Mouse (Mus musculus) MEL (cell line): ENCODE results near the gene Brd7. TPM values are rescaled to one million over a fixed set of nuclear protein-coding genes. Genes with fewer than 3 reads are reported as not detected.
A peak's percentile ranks its signal among the peaks of the same experiment; 100 is the strongest.

ENCODE experiments used
- DNase-seq: peaks from one replicate; pipeline ENCODE4 v3.0.0; 2011; ENCODE audit warnings: low read depth, low spot score
- H3K27ac ChIP-seq: 2 replicates; pipeline ENCODE4 v1.5.1; 2012; ENCODE audit warnings: low read depth, mild to moderate bottlenecking, control low read depth, low read length, moderate library complexity; ENCODE audit not compliant: control insufficient read depth
- H3K27me3 ChIP-seq, 2 experiments: fragments of 150-350 bp in 1 of 2; sonication (generic) in 1 of 2; 2 replicates each; pipeline ENCODE4 v1.6.1; 2012; ENCODE audit warnings: low read length in 2 of 2, mild to moderate bottlenecking in 2 of 2, improper control_type of control experiment in 1 of 2, moderate library complexity in 1 of 2; ENCODE audit not compliant: insufficient read depth in 2 of 2, control insufficient read depth in 1 of 2
- H3K36me3 ChIP-seq, 2 experiments: 2 replicates each; pipeline ENCODE4 v1.6.1; 2012 to 2014; ENCODE audit warnings: low read length in 2 of 2, improper control_type of control experiment in 1 of 2, inconsistent platforms in 1 of 2, mild to moderate bottlenecking in 1 of 2; ENCODE audit not compliant: insufficient read depth in 2 of 2, control insufficient read depth in 1 of 2
- H3K4me1 ChIP-seq, 2 experiments: fragments of 150-350 bp in 1 of 2; sonication (generic) in 1 of 2; 2 replicates each; pipeline ENCODE4 v1.6.1; 2012; ENCODE audit warnings: low read length in 2 of 2, improper control_type of control experiment in 1 of 2, mild to moderate bottlenecking in 1 of 2; ENCODE audit not compliant: insufficient read depth in 2 of 2, control insufficient read depth in 1 of 2
- H3K4me3 ChIP-seq, 2 experiments: fragments of 150-350 bp in 1 of 2; sonication (generic) in 1 of 2; 2 replicates each; pipeline ENCODE4 v1.5.1; 2012; ENCODE audit warnings: low read depth in 2 of 2, low read length in 2 of 2, mild to moderate bottlenecking in 2 of 2, moderate library complexity in 2 of 2, control low read depth in 1 of 2, improper control_type of control experiment in 1 of 2; ENCODE audit not compliant: control insufficient read depth in 1 of 2, insufficient read depth in 1 of 2
- H3K79me2 ChIP-seq: 2 replicates; pipeline ENCODE4 v1.6.1; 2012; ENCODE audit warnings: mild to moderate bottlenecking, low read length, moderate library complexity; ENCODE audit not compliant: control insufficient read depth, poor library complexity, insufficient read depth
- H3K9ac ChIP-seq: 2 replicates; pipeline ENCODE4 v1.6.1; 2012; ENCODE audit warnings: low read depth, mild to moderate bottlenecking, control low read depth, low read length, moderate library complexity; ENCODE audit not compliant: control insufficient read depth, poor library complexity, severe bottlenecking
- H3K9me3 ChIP-seq: fragments of 150-350 bp; sonication (generic); replicated peaks from 2 replicates; pipeline ENCODE4 v1.6.1; 2012; ENCODE audit warnings: mild to moderate bottlenecking, low read length, improper control_type of control experiment, moderate library complexity; ENCODE audit not compliant: insufficient read depth
- BHLHE40 ChIP-seq: IDR thresholded peaks from 2 replicates; pipeline ENCODE4 v1.6.1; 2012; ENCODE audit warnings: low read depth, mild to moderate bottlenecking, inconsistent platforms, low read length, improper control_type of control experiment, borderline replicate concordance
- CTCF ChIP-seq, 3 experiments: IDR thresholded peaks in 2 of 3; conservative IDR thresholded peaks in 1 of 3; 2 replicates each; pipeline ENCODE4 v1.5.1; 2011 to 2012; ENCODE audit warnings: low read length in 3 of 3, low read depth in 2 of 3, mild to moderate bottlenecking in 2 of 3, improper control_type of control experiment in 1 of 3, inconsistent platforms in 1 of 3, mixed read lengths in 1 of 3, moderate library complexity in 1 of 3; ENCODE audit not compliant: control insufficient read depth in 1 of 3, insufficient read depth in 1 of 3, poor library complexity in 1 of 3, severe bottlenecking in 1 of 3
- E2F4 ChIP-seq: IDR thresholded peaks from 2 replicates; pipeline ENCODE4 v1.6.1; 2011; ENCODE audit warnings: low read depth, low read length, improper control_type of control experiment, borderline replicate concordance
- EP300 ChIP-seq, 2 experiments: IDR thresholded peaks; 2 replicates each; pipeline ENCODE4 v1.6.1; 2011; ENCODE audit warnings: improper control_type of control experiment in 2 of 2, low read length in 2 of 2, low read depth in 1 of 2, mild to moderate bottlenecking in 1 of 2
- GABPA ChIP-seq: IDR thresholded peaks from 2 replicates; pipeline ENCODE4 v1.6.1; 2012; ENCODE audit warnings: low read depth, mild to moderate bottlenecking, inconsistent platforms, low read length, improper control_type of control experiment, moderate library complexity
- HCFC1 ChIP-seq: IDR thresholded peaks from 2 replicates; pipeline ENCODE4 v1.6.1; 2012; ENCODE audit warnings: low read depth, mild to moderate bottlenecking, inconsistent platforms, low read length, improper control_type of control experiment, moderate library complexity
- MAFK ChIP-seq: IDR thresholded peaks from 2 replicates; pipeline ENCODE4 v1.6.1; 2011; ENCODE audit warnings: low read depth, mild to moderate bottlenecking, low read length, improper control_type of control experiment, borderline replicate concordance
- POLR2AphosphoS2 ChIP-seq: IDR thresholded peaks from 2 replicates; pipeline ENCODE4 v1.6.1; 2011; ENCODE audit warnings: low read length, improper control_type of control experiment
- RCOR1 ChIP-seq: IDR thresholded peaks from 2 replicates; pipeline ENCODE4 v1.6.1; 2012; ENCODE audit warnings: low read depth, mild to moderate bottlenecking, inconsistent platforms, low read length, improper control_type of control experiment
- SMC3 ChIP-seq: IDR thresholded peaks from 2 replicates; pipeline ENCODE4 v1.6.1; 2011; ENCODE audit warnings: low read depth, low read length, improper control_type of control experiment
- TAL1 ChIP-seq: IDR thresholded peaks from 2 replicates; pipeline ENCODE4 v1.6.1; 2012; ENCODE audit warnings: mild to moderate bottlenecking, inconsistent platforms, low read length, moderate library complexity, mixed read lengths
- TBP ChIP-seq: IDR thresholded peaks from 2 replicates; pipeline ENCODE4 v1.8.0; 2011; ENCODE audit warnings: low read depth, low read length, improper control_type of control experiment
- UBTF ChIP-seq: IDR thresholded peaks from 2 replicates; pipeline ENCODE4 v1.6.1; 2012; ENCODE audit warnings: low read depth, mild to moderate bottlenecking, inconsistent platforms, low read length, improper control_type of control experiment, moderate library complexity, borderline replicate concordance; ENCODE audit not compliant: insufficient read depth
- USF2 ChIP-seq, 2 experiments: IDR thresholded peaks; 2 replicates each; pipeline ENCODE4 v1.6.1; 2011 to 2012; ENCODE audit warnings: improper control_type of control experiment in 2 of 2, low read length in 2 of 2, borderline replicate concordance in 1 of 2, inconsistent platforms in 1 of 2, low read depth in 1 of 2, mild to moderate bottlenecking in 1 of 2; ENCODE audit not compliant: insufficient read depth in 1 of 2
- ZKSCAN1 ChIP-seq: IDR thresholded peaks from 2 replicates; pipeline ENCODE4 v1.6.1; 2012; ENCODE audit warnings: low read depth, mild to moderate bottlenecking, inconsistent platforms, low read length, improper control_type of control experiment, moderate library complexity
- ZMIZ1 ChIP-seq: IDR thresholded peaks from 2 replicates; pipeline ENCODE4 v1.6.1; 2012; ENCODE audit warnings: low read depth, mild to moderate bottlenecking, inconsistent platforms, low read length, improper control_type of control experiment, moderate library complexity
- ZNF384 ChIP-seq: IDR thresholded peaks from 2 replicates; pipeline ENCODE4 v1.6.1; 2012; ENCODE audit warnings: low read depth, mild to moderate bottlenecking, inconsistent platforms, low read length, improper control_type of control experiment
- polyA plus RNA-seq, 2 experiments: library from polyadenylated mRNA; stranded (reverse) in 1 of 2; unstranded in 1 of 2; fragments of >175 nt in 1 of 2; fragments of >200 nt in 1 of 2; gene quantifications; 2 replicates each; pipeline versions ENCODE4 v1.2.1 to v1.2.4; 2012; ENCODE audit warnings: low replicate concordance in 2 of 2, low read depth in 1 of 2; ENCODE audit not compliant: insufficient read length in 2 of 2, insufficient read depth in 1 of 2, missing spikeins in 1 of 2
- total RNA-seq: library from RNA; depleted of rRNA; stranded (reverse); fragments of 300-350 nt; gene quantifications from 2 replicates; pipeline ENCODE4 v1.2.3, GENCODE M21; 2012

The Brd7 gene
- total and polyA plus RNA-seq, 3 experiments = 40.0 to 192 (median 89.0) TPM

GRCm38 (mm10) chr8:88330816-88331215 is 31.2 kb downstream of the Brd7 start:
- Histone ChIP-seq H3K27me3 (no peaks in the 10 kb centered on the region), H3K79me2 (no peaks in the 10 kb centered on the region), H3K27ac (no peak overlapping the region), H3K9ac (no peak overlapping the region)
- DNase-seq = no peak
- TF ChIP-seq CTCF (IDR thresholded peaks at IDR 0.05 in 2 of 3, conservative IDR thresholded peaks at IDR 0.05 in 1 of 3; ENCODE audit: control insufficient read depth in 1 of 3, insufficient read depth in 1 of 3, low read depth in 2 of 3, low read length in 3 of 3, poor library complexity in 1 of 3, severe bottlenecking in 1 of 3) = no peak
- TF ChIP-seq E2F4 = no peak
- no peak for TF ChIP-seq BHLHE40
- TF ChIP-seq EP300 (IDR thresholded peaks at IDR 0.05; ENCODE audit: low read depth in 1 of 2, low read length in 2 of 2) = no peak
- TF ChIP-seq TAL1 = no peak
- peak; percentile 12; the same call in 1 of the 2 replicates for TF ChIP-seq POLR2AphosphoS2
- TF ChIP-seq ZKSCAN1 = no peak
- TF ChIP-seq USF2 (IDR thresholded peaks at IDR 0.05; ENCODE audit: borderline replicate concordance in 1 of 2, insufficient read depth in 1 of 2, low read depth in 1 of 2, low read length in 2 of 2) = no peak
- TF ChIP-seq SMC3 = no peak
- TF ChIP-seq HCFC1 = no peak
- TF ChIP-seq RCOR1 = no peak
- no peak for TF ChIP-seq GABPA
- peak; percentile 63 for TF ChIP-seq ZNF384
- 0 out of 2 replicates have a peak, but pooled peaks have one; percentile 48 for TF ChIP-seq ZMIZ1
- TF ChIP-seq UBTF = no peak
- no peak for TF ChIP-seq MAFK
- TF ChIP-seq, all 39 proteins: peak for 3
- H3K4me3 ChIP-seq = no peak overlapping the region
- no peaks in the 10 kb centered on the region for H3K9me3 ChIP-seq
- peaks cover 0 to 10% of the 10 kb centered on the region in 2 experiments; a peak in 2 of 4 replicates for H3K4me1 ChIP-seq
- peaks cover 12 to 31% of the 10 kb centered on the region in 2 experiments for H3K36me3 ChIP-seq

GRCm38 (mm10) chr8:88328689-88329088 is 33.3 kb downstream of the Brd7 start:
- H3K27me3 ChIP-seq = no peaks in the 10 kb centered on the region
- no peaks in the 10 kb centered on the region for H3K4me1 ChIP-seq
- peaks cover 2 to 24% of the 10 kb centered on the region in 2 experiments; a peak in 2 of 4 replicates for H3K36me3 ChIP-seq
- no peaks in the 10 kb centered on the region for H3K9me3 ChIP-seq
- no peak for DNase-seq
- no peak overlapping the region for H3K9ac ChIP-seq
- TF ChIP-seq SMC3 (peak; percentile 8; the same call in 1 of the 2 replicates), TBP (no peak)
- H3K27ac ChIP-seq = no peak overlapping the region
- H3K4me3 ChIP-seq = no peak overlapping the region
- no peaks in the 10 kb centered on the region for H3K79me2 ChIP-seq
